Mouse (Mus musculus) midbrain, embryonic 11.5 days (tissue): ENCODE results near the gene Smtnl1. TPM values are rescaled to one million over a fixed set of nuclear protein-coding genes. Genes with fewer than 3 reads are reported as not detected.
"Not testable (repeated sequence)": the region's sequence is repeated elsewhere in the genome, so short reads cannot be mapped to it uniquely, and the experiment has no call there.

Experiments
- ATAC-seq: fragments of 200-750 bp; cut with Nextera tagmentation; 2 replicates; pipeline ENCODE4 v1.8.0; 2017; ENCODE audit warnings: moderate TSS enrichment, moderate library complexity; ENCODE audit not compliant: low FRiP score
- DNase-seq: peaks from one replicate; pipeline ENCODE4 v3.0.0; 2015; ENCODE audit warnings: low spot score; ENCODE audit errors: missing footprints
- H3K27ac ChIP-seq: fragments of 300-500 bp; sonication (generic); 2 replicates; pipeline ENCODE4 v1.5.1; 2014; ENCODE audit warnings: low read depth, low read length
- H3K27me3 ChIP-seq: fragments of 300-500 bp; sonication (generic); 2 replicates; pipeline ENCODE4 v1.6.1; 2014; ENCODE audit warnings: mild to moderate bottlenecking, low read length, moderate library complexity, mixed read lengths; ENCODE audit not compliant: control insufficient read depth, insufficient read depth
- H3K36me3 ChIP-seq: fragments of 300-500 bp; sonication (generic); 2 replicates; pipeline ENCODE4 v1.6.1; 2014; ENCODE audit warnings: mild to moderate bottlenecking, low read length, moderate library complexity, mixed read lengths; ENCODE audit not compliant: control insufficient read depth, insufficient read depth
- H3K4me1 ChIP-seq: fragments of 300-500 bp; sonication (generic); 2 replicates; pipeline ENCODE4 v1.6.1; 2014; ENCODE audit warnings: low read length; ENCODE audit not compliant: control insufficient read depth, insufficient read depth
- H3K4me2 ChIP-seq: fragments of 300-500 bp; sonication (generic); 2 replicates; pipeline ENCODE4 v1.6.1; 2014; ENCODE audit warnings: mild to moderate bottlenecking, moderate library complexity
- H3K4me3 ChIP-seq: fragments of 300-500 bp; sonication (generic); 2 replicates; pipeline ENCODE4 v1.5.1; 2014; ENCODE audit warnings: low read depth, low read length
- H3K9ac ChIP-seq: fragments of 300-500 bp; sonication (generic); 2 replicates; pipeline ENCODE4 v1.6.1; 2014; ENCODE audit warnings: low read length
- H3K9me3 ChIP-seq: fragments of 300-500 bp; sonication (generic); 2 replicates; pipeline ENCODE4 v1.6.1; 2016; ENCODE audit warnings: low read length; ENCODE audit not compliant: control insufficient read depth
- WGBS: fragments of 180-500 bp; shearing (Covaris S2); extraction: QIAGEN DNeasy Blood & Tissue Kit; methylation state at CpG from one replicate; pipeline ENCODE4 v1.1.7; 2014; 5-methylcytosine and 5-hydroxymethylcytosine counted together
- polyA plus RNA-seq: library from polyadenylated mRNA; unstranded; fragments of >200 nt; fragmentation: Nextera tagmentation; extraction: Ambion mirVana; gene quantifications from 2 replicates; pipeline ENCODE4 v1.2.1, GENCODE M21; 2014

Gene Smtnl1
- polyA plus RNA-seq, 1 experiment from 2014 or later = not detected

- WGBS = 90% methylated on average over 7 of the region's 7 CpGs
- Histone ChIP-seq H3K4me2 (no peak overlapping the region), H3K36me3 (no peaks in the 10 kb centered on the region), H3K27me3 (no peaks in the 10 kb centered on the region), H3K4me1 (peaks cover 2% of the 10 kb centered on the region; the same call in 1 of the 2 replicates), H3K9ac (no peak overlapping the region), H3K9me3 (no peaks in the 10 kb centered on the region), H3K27ac (no peak overlapping the region), H3K4me3 (no peak overlapping the region)
- ATAC-seq = no peak
- peak; percentile 54 for DNase-seq
Measured at GRCm38 (mm10) chr2:84803963-84804362, 18.5 kb downstream of the Smtnl1 start.

GRCm38 (mm10) chr2:84801223-84801622 lies 21.2 kb downstream of the Smtnl1 start:
- DNase-seq = peak; percentile 26
- ATAC-seq, H3K4me1 ChIP-seq, H3K27ac ChIP-seq, H3K36me3 ChIP-seq, H3K4me3 ChIP-seq, H3K4me2 ChIP-seq, H3K9ac ChIP-seq, H3K27me3 ChIP-seq, H3K9me3 ChIP-seq: not testable (repeated sequence)
- WGBS = 79% methylated on average over 5 of the region's 5 CpGs

GRCm38 (mm10) chr2:84800304-84800703 lies 22.1 kb downstream of the Smtnl1 start:
- peak; percentile 17 for DNase-seq
- H3K9ac ChIP-seq = no peak overlapping the region
- H3K4me1 ChIP-seq = peaks cover 2% of the 10 kb centered on the region; the same call in 1 of the 2 replicates
- H3K9me3 ChIP-seq = no peaks in the 10 kb centered on the region
- H3K4me2 ChIP-seq = no peak overlapping the region
- H3K36me3 ChIP-seq = no peaks in the 10 kb centered on the region
- no peak for ATAC-seq
- WGBS = 86% methylated on average over 4 of the region's 4 CpGs
- no peaks in the 10 kb centered on the region for H3K27me3 ChIP-seq
- H3K4me3 ChIP-seq = no peak overlapping the region
- no peak overlapping the region for H3K27ac ChIP-seq

- Histone ChIP-seq H3K27me3 (no peaks in the 10 kb centered on the region), H3K9me3 (no peaks in the 10 kb centered on the region), H3K27ac (peak overlapping the region; percentile 32; the same call in 1 of the 2 replicates), H3K4me1 (peaks cover 2% of the 10 kb centered on the region; the same call in 1 of the 2 replicates), H3K36me3 (no peaks in the 10 kb centered on the region), H3K4me3 (peak overlapping the region; percentile 48), H3K4me2 (peak overlapping the region; percentile 76), H3K9ac (peak overlapping the region; percentile 62)
- under 1% methylated on average over 15 of the region's 16 CpGs for WGBS
- ATAC-seq (peak; percentile 74), DNase-seq (peak; percentile 93)
Measured at GRCm38 (mm10) chr2:84799041-84799561, 23.4 kb downstream of the Smtnl1 start.

- Histone ChIP-seq H3K4me1 (peaks cover 2% of the 10 kb centered on the region; the same call in 1 of the 2 replicates), H3K27ac (peak within 1 kb of the TSS; percentile 32; the same call in 1 of the 2 replicates), H3K9me3 (no peaks in the 10 kb centered on the region), H3K9ac (peak within 1 kb of the TSS; percentile 62), H3K27me3 (no peaks in the 10 kb centered on the region), H3K36me3 (no peaks in the 10 kb centered on the region), H3K4me2 (peak within 1 kb of the TSS; percentile 76), H3K4me3 (peak within 1 kb of the TSS; percentile 48)
- under 1% methylated on average over 21 of the region's 21 CpGs for WGBS
- ATAC-seq (peak; percentile 79), DNase-seq (peak; percentile 98)
Measured at GRCm38 (mm10) chr2:84798493-84798921, 23.9 kb downstream of the Smtnl1 start, which contains the start of gene Ube2l6. Gene Ube2l6 (plus strand): TSS chr2:84798828.

- H3K4me3 ChIP-seq = peak overlapping the region; percentile 48
- peak overlapping the region; percentile 76 for H3K4me2 ChIP-seq
- peak; percentile 99 for DNase-seq
- peak; percentile 79 for ATAC-seq
- H3K36me3 ChIP-seq = no peaks in the 10 kb centered on the region
- H3K27ac ChIP-seq = peak overlapping the region; percentile 32; the same call in 1 of the 2 replicates
- H3K4me1 ChIP-seq = peaks cover 2% of the 10 kb centered on the region; the same call in 1 of the 2 replicates
- 9% methylated on average over 13 of the region's 13 CpGs for WGBS
- H3K9ac ChIP-seq = peak overlapping the region; percentile 62
- H3K9me3 ChIP-seq = no peaks in the 10 kb centered on the region
- no peaks in the 10 kb centered on the region for H3K27me3 ChIP-seq
Measured at GRCm38 (mm10) chr2:84797833-84798492, 24.5 kb downstream of the Smtnl1 start.

- Histone ChIP-seq H3K4me2 (no peak overlapping the region), H3K4me1 (no peaks in the 10 kb centered on the region; the same call in 1 of the 2 replicates), H3K9ac (no peak overlapping the region), H3K9me3 (no peaks in the 10 kb centered on the region), H3K27me3 (no peaks in the 10 kb centered on the region), H3K4me3 (no peak overlapping the region), H3K27ac (no peak overlapping the region), H3K36me3 (no peaks in the 10 kb centered on the region)
- ATAC-seq (no peak), DNase-seq (no peak)
- WGBS = 88% methylated on average over 3 of the region's 3 CpGs
Measured at GRCm38 (mm10) chr2:84793871-84794270, 28.6 kb downstream of the Smtnl1 start.

GRCm38 (mm10) chr2:84793154-84793553 lies 29.3 kb downstream of the Smtnl1 start:
- WGBS = 100% methylated on average over 3 of the region's 3 CpGs
- no peaks in the 10 kb centered on the region for H3K27me3 ChIP-seq
- H3K4me2 ChIP-seq = no peak overlapping the region
- H3K27ac ChIP-seq = no peak overlapping the region
- no peaks in the 10 kb centered on the region for H3K36me3 ChIP-seq
- DNase-seq (no peak), ATAC-seq (no peak)
- no peaks in the 10 kb centered on the region for H3K9me3 ChIP-seq
- no peak overlapping the region for H3K9ac ChIP-seq
- no peak overlapping the region for H3K4me3 ChIP-seq
- no peaks in the 10 kb centered on the region; the same call in 1 of the 2 replicates for H3K4me1 ChIP-seq

GRCm38 (mm10) chr2:84792516-84792915 lies 29.9 kb downstream of the Smtnl1 start:
- Histone ChIP-seq H3K4me3 (no peak overlapping the region), H3K4me2 (no peak overlapping the region), H3K4me1 (no peaks in the 10 kb centered on the region), H3K27ac (no peak overlapping the region), H3K9me3 (no peaks in the 10 kb centered on the region), H3K36me3 (no peaks in the 10 kb centered on the region), H3K27me3 (no peaks in the 10 kb centered on the region), H3K9ac (no peak overlapping the region)
- DNase-seq (no peak), ATAC-seq (no peak)
- WGBS = 87% methylated on average over 3 of the region's 3 CpGs
